Mouse (Mus musculus): Measurements from ENCODE around the gene Cacna2d2. TPM values are rescaled to one million over a fixed set of nuclear protein-coding genes. Genes with fewer than 3 reads are reported as not detected.

Cacna2d2 gene
- total and polyA plus RNA-seq, 3 experiments, result 0.67 TPM; not detected in 2

DNA sequence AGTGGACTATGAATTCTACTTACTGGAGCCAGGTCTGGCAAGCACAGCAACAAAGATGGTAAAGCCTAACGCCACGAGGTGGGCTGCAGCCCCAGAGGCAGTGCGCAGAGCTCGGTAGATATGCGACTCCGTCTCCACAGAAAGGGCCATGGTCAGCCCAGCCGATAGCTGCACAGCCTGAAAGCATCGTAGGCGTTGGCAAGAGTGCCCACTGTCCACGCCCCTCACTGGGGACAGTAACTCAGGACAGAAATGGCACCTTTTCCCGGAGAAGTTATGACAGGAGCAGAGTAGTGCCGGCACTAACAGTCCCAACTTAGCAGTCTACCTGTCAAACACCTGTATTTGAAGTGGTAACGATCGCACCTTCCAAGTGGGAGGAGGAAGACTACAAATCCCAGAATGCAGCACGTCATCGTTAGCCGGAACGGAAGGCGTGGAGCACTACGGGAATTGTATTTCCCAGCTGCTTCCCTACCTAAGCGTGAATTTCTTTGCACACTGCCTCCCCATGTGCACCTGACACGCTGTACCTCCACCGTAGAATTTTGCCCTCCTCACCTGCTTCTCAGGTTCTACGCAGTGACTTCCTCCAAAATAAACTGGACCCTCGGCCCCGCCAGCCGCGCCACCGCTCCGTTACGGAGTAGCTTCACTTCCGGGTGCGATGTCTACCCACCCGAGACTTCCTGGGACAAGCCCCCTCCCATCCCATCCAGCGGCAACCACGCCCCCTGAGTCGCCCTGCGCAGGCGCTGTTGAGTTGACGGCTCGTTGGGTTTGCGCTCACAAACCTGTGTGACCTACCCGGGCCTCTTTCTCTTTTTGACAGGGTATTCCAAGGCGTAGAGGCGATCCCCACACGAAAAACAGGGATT, 142.3 kb downstream of the Cacna2d2 start, which contains the start of the genes Cyb561d2 and Nprl2 (continued):
- TF ChIP-seq USF2 (IDR thresholded peaks at IDR 0.05; ENCODE audit: borderline replicate concordance in 1 of 2, insufficient read depth in 1 of 2, low read depth in 1 of 2, low read length in 2 of 2), result no peak
- no peak for TF ChIP-seq SMC3 (IDR thresholded peaks at IDR 0.05; ENCODE audit: low read depth, low read length)
- peak; percentile 74 for TF ChIP-seq TBP (IDR thresholded peaks at IDR 0.05; ENCODE audit: low read depth, low read length)

DNA sequence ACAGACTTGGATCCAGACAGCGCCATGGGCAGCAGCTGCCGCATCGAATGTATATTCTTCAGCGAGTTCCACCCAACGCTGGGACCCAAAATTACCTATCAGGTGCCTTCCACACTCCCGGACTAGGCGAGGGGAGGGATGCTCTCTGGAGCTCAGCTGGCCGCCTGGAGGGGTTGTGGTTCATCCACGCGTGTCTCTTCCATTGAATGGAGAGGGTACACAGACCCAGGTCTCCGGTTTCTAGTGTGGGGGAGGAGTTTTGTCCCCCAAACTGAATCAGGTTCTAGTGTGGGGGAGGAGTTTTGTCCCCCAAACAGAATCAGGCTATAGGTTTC, 142.9 kb downstream of the Cacna2d2 start:
- H3K4me3 ChIP-seq (ENCODE audit: control insufficient read depth in 1 of 2, insufficient read depth in 1 of 2, low read depth in 2 of 2, low read length in 2 of 2), result peak overlapping the region; percentile 72 to 90
- no peaks in the 10 kb centered on the region for H3K27me3 ChIP-seq (ENCODE audit: control insufficient read depth in 1 of 2, insufficient read depth in 2 of 2, low read length in 2 of 2)
- peak overlapping the region; percentile 82 for H3K9ac ChIP-seq (ENCODE audit: control insufficient read depth, low read depth, low read length, poor library complexity, severe bottlenecking)
- peaks cover 10% of the 10 kb centered on the region for H3K79me2 ChIP-seq (ENCODE audit: control insufficient read depth, insufficient read depth, low read length, poor library complexity)
- no peak for DNase-seq (ENCODE audit: low read depth, low spot score)
- H3K27ac ChIP-seq (ENCODE audit: control insufficient read depth, low read depth, low read length), result peak overlapping the region; percentile 51
- H3K9me3 ChIP-seq (replicated peaks; ENCODE audit: insufficient read depth, low read length), result no peaks in the 10 kb centered on the region
- TF ChIP-seq MAZ (IDR thresholded peaks at IDR 0.05; ENCODE audit: low read depth, low read length) (peak; percentile 2; the same call in 1 of the 2 replicates), CHD2 (IDR thresholded peaks at IDR 0.05; ENCODE audit: low read length) (no peak)
- H3K36me3 ChIP-seq (ENCODE audit: control insufficient read depth in 1 of 2, insufficient read depth in 2 of 2, low read length in 2 of 2), result peaks cover 0 to 2% of the 10 kb centered on the region in 2 experiments; a peak in 1 of 4 replicates
- H3K4me1 ChIP-seq (ENCODE audit: control insufficient read depth in 1 of 2, insufficient read depth in 2 of 2, low read length in 2 of 2), result peaks cover 0 to 8% of the 10 kb centered on the region in 2 experiments; a peak in 1 of 4 replicates

DNA sequence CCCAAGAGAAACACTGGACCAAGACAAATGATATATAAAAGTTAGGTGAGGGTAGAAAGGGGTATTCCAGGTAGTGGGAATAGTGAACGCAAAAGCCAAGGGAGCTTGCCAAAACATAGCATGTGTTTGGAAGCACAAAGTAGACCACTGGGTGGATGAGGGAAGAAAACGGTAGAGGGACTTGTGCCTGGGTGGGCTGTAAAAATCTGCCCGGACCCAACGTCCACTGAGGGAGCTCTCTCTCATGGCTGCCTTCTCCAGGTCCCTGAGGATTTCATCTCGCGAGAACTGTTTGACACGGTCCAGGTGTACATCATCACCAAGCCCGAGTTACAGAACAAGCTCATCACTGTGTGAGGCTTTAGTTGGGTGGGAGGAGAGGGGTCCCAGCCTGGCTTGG, 143.3 kb downstream of the Cacna2d2 start:
- DNase-seq (ENCODE audit: low read depth, low spot score), result no peak
- TF ChIP-seq ZMIZ1 (IDR thresholded peaks at IDR 0.05; ENCODE audit: low read depth, low read length), result no peak
- TF ChIP-seq CTCF (IDR thresholded peaks at IDR 0.05 in 2 of 3, conservative IDR thresholded peaks at IDR 0.05 in 1 of 3; ENCODE audit: control insufficient read depth in 1 of 3, insufficient read depth in 1 of 3, low read depth in 2 of 3, low read length in 3 of 3, poor library complexity in 1 of 3, severe bottlenecking in 1 of 3), result no peak
- TF ChIP-seq ZKSCAN1 (IDR thresholded peaks at IDR 0.05; ENCODE audit: low read depth, low read length), result no peak
- TF ChIP-seq GABPA (IDR thresholded peaks at IDR 0.05; ENCODE audit: low read depth, low read length), result no peak
- H3K4me1 ChIP-seq (ENCODE audit: control insufficient read depth in 1 of 2, insufficient read depth in 2 of 2, low read length in 2 of 2), result peaks cover 0 to 8% of the 10 kb centered on the region in 2 experiments; a peak in 1 of 4 replicates
- H3K9me3 ChIP-seq (replicated peaks; ENCODE audit: insufficient read depth, low read length), result no peaks in the 10 kb centered on the region
- peak overlapping the region; percentile 82 for H3K9ac ChIP-seq (ENCODE audit: control insufficient read depth, low read depth, low read length, poor library complexity, severe bottlenecking)
- H3K4me3 ChIP-seq (ENCODE audit: control insufficient read depth in 1 of 2, insufficient read depth in 1 of 2, low read depth in 2 of 2, low read length in 2 of 2), result peak overlapping the region; percentile 72 to 90
- no peak overlapping the region for H3K27ac ChIP-seq (ENCODE audit: control insufficient read depth, low read depth, low read length)
- no peaks in the 10 kb centered on the region for H3K27me3 ChIP-seq (ENCODE audit: control insufficient read depth in 1 of 2, insufficient read depth in 2 of 2, low read length in 2 of 2)
- peaks cover 7% of the 10 kb centered on the region for H3K79me2 ChIP-seq (ENCODE audit: control insufficient read depth, insufficient read depth, low read length, poor library complexity)
- H3K36me3 ChIP-seq (ENCODE audit: control insufficient read depth in 1 of 2, insufficient read depth in 2 of 2, low read length in 2 of 2), result peaks cover 0 to 2% of the 10 kb centered on the region in 2 experiments; a peak in 1 of 4 replicates

DNA sequence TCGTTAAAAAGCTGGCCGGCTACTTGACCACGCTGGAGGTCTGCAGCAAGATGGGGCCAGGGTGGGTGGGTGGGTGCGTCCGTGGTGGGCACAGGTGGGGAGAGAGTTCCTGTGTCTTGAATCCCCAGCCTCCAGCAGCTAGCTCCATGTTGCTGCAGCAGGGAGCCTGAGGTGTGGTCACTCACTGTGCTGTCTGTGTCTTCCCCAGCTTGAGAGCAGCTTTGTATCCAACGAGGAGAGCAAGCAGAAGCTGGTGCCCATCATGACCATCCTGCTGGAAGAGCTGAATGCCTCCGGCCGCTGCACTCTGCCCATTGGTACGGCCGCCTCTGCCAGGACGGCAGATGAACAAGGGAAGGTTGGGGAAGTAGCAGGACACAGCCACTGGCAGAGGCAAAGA, 143.9 kb downstream of the Cacna2d2 start:
- Histone ChIP-seq H3K27me3 (ENCODE audit: control insufficient read depth in 1 of 2, insufficient read depth in 2 of 2, low read length in 2 of 2) (no peaks in the 10 kb centered on the region), H3K4me3 (ENCODE audit: control insufficient read depth in 1 of 2, insufficient read depth in 1 of 2, low read depth in 2 of 2, low read length in 2 of 2) (no peak overlapping the region), H3K79me2 (ENCODE audit: control insufficient read depth, insufficient read depth, low read length, poor library complexity) (peaks cover 4% of the 10 kb centered on the region; the same call in 1 of the 2 replicates), H3K27ac (ENCODE audit: control insufficient read depth, low read depth, low read length) (no peak overlapping the region), H3K9ac (ENCODE audit: control insufficient read depth, low read depth, low read length, poor library complexity, severe bottlenecking) (no peak overlapping the region), H3K4me1 (ENCODE audit: control insufficient read depth in 1 of 2, insufficient read depth in 2 of 2, low read length in 2 of 2) (peaks cover 0 to 8% of the 10 kb centered on the region in 2 experiments; a peak in 1 of 4 replicates), H3K9me3 (replicated peaks; ENCODE audit: insufficient read depth, low read length) (no peaks in the 10 kb centered on the region), H3K36me3 (ENCODE audit: control insufficient read depth in 1 of 2, insufficient read depth in 2 of 2, low read length in 2 of 2) (peaks cover 0 to 2% of the 10 kb centered on the region in 2 experiments; a peak in 1 of 4 replicates)
- no peak for TF ChIP-seq SIN3A (IDR thresholded peaks at IDR 0.05; ENCODE audit: low read length)
- no peak for TF ChIP-seq ZMIZ1 (IDR thresholded peaks at IDR 0.05; ENCODE audit: low read depth, low read length)
- TF ChIP-seq TAL1 (IDR thresholded peaks at IDR 0.05; ENCODE audit: low read length), result no peak
- TF ChIP-seq RAD21 (IDR thresholded peaks at IDR 0.05; ENCODE audit: low read depth, low read length), result no peak
- no peak for TF ChIP-seq SMC3 (IDR thresholded peaks at IDR 0.05; ENCODE audit: low read depth, low read length)
- TF ChIP-seq POLR2AphosphoS2 (IDR thresholded peaks at IDR 0.05; ENCODE audit: low read length), result no peak
- TF ChIP-seq NRF1 (IDR thresholded peaks at IDR 0.05; ENCODE audit: insufficient read depth, low read depth, low read length, poor library complexity, severe bottlenecking), result no peak
- no peak for DNase-seq (ENCODE audit: low read depth, low spot score)
